Mouse (Mus musculus) gastrocnemius, adult 2 months (tissue): ENCODE results near the gene Rpl27a. TPM values are rescaled to one million over a fixed set of nuclear protein-coding genes. Genes with fewer than 3 reads are reported as not detected.

ENCODE experiments used
- DNase-seq: peaks from one replicate; pipeline ENCODE4 v3.0.0; 2022
- H3K27ac ChIP-seq: fragments of 200-600 bp; 2 replicates; pipeline ENCODE4 v1.8.1; 2022; ENCODE audit warnings: mild to moderate bottlenecking
- H3K4me3 ChIP-seq: fragments of 200-600 bp; 2 replicates; pipeline ENCODE4 v1.8.1; 2022; ENCODE audit warnings: mild to moderate bottlenecking, moderate library complexity
- CTCF ChIP-seq: fragments of 200-600 bp; IDR thresholded peaks from 2 replicates; pipeline ENCODE4 v1.8.1; 2022; ENCODE audit warnings: antibody characterized with exemption, mild to moderate bottlenecking, moderate library complexity
- intact Hi-C: fragments of 180-260 bp; cut with DNase I; formaldehyde crosslinking; loops from one replicate; pipeline ENCODE4 v1.15.1; 2025
- total RNA-seq, 2 experiments: library from RNA; stranded (reverse); gene quantifications; 2 replicates each; pipeline ENCODE4 v1.2.3; 2021

The Rpl27a gene
- total RNA-seq, 2 experiments from 2014 or later, result 78.8 to 109 TPM

- peak; percentile 75 for DNase-seq
- Histone ChIP-seq H3K4me3 (no peak overlapping the region), H3K27ac (peak overlapping the region; percentile 69)
- peak; percentile 87 for TF ChIP-seq CTCF
- intact Hi-C loops, result loop anchor here (1.0 to 10.0 kb wide), 4 partner anchors 90 to 366 kb away; partner anchors contain the start of genes Akip1 and St5
Observed at GRCm38 (mm10) chr7:109528356-109528755, 9.4 kb downstream of the Rpl27a start.

DNA sequence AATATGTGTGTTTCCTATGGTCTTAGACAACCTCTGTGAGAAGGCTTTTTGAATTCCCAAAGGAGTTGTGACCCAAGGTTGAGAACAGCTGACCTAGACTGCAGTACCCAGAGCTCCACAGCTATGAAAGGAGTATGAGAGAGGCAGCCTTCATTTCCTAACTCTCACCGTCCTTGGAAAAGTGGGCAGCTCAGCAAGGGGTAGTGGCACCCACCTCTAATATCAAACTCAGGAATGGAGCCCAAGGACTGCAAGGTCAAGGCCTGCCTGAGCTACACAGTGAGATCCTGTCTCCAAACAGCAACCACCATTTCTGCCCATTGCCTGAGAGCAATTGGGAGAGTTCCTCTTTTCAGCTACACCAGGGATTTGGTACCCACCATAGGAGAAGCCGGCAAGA is 10.8 kb downstream of the Rpl27a start:
- intact Hi-C loops, result loop anchor here (5.0 to 10.0 kb wide), 2 partner anchors 173 to 365 kb away; partner anchors contain the start of genes Akip1 and St5

DNA sequence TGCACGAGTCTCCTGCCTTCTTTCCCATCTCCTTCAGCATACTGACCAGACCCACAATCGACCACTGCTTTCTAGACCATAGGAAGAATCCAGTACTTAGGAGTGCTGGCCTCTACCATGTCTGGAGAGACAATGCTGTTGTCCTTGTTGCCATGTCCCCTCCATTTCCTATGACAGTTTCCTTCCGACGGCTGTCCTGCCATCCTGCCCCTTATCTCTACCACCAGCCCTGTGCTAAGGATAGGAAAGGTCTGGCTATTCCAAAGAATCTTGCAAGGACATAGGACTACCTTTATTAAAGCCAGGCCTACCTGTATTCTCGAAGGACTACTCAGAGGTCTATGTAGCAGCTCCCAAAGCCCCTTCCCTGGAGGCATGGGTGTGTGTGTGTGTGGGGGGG is 12.6 kb downstream of the Rpl27a start:
- DNase-seq, result no peak
- TF ChIP-seq CTCF, result no peak
- Histone ChIP-seq H3K27ac (peak overlapping the region; percentile 8; the same call in 1 of the 2 replicates), H3K4me3 (no peak overlapping the region)
- intact Hi-C loops, result no loop called here

More for the DNA sequence above, 10.8 kb downstream of the Rpl27a start:
- TF ChIP-seq CTCF, result no peak
- DNase-seq, result no peak
- Histone ChIP-seq H3K27ac (no peak overlapping the region), H3K4me3 (no peak overlapping the region)

DNA sequence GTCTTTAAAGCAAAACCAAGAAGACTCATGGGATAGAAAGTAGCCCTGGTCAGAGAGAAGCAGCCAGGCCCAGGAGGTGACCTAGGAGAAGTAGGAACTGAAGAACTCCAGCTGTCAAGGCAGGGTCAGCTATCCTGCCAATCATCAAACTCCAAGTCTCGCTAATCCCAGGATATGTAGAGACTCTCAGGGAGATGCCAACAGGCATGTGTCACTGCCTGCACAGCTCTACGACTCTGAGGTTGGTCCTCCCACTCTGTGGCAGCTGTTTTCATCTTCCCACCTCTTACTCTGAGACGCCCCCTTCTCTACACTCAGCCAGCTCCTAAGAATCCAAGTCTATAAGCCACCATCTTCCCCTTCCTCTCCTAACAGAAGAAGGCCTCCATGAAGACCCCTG is 13.7 kb downstream of the Rpl27a start:
- H3K27ac ChIP-seq, result peak overlapping the region; percentile 43; the same call in 1 of the 2 replicates
- no peak for TF ChIP-seq CTCF
- intact Hi-C loops, result loop anchor here (1.0 kb wide), 1 partner anchor 86 kb away; no protein-coding TSS in a partner anchor

DNA sequence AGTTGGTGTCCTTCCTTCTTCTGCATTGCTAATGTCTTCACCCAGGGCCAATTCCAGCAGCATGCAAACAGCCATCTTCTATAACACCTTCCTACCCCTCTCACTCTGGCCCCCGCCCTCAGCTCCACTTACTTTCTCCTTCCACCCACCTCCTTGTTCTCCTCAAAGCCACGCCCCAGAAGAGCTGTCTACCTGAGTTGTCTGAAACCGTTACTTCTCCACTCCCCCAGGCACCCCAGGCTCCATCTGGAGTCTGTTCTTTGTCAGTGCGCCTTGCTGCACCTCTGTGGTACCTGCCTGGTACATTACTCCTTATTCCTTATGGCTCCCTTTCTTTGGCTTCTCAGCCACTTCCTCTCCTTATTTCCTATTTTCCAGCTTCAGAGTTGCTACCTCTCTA is 14.2 kb downstream of the Rpl27a start:
- H3K27ac ChIP-seq, result peak overlapping the region; percentile 43; the same call in 1 of the 2 replicates
- intact Hi-C loops, result no loop called here
- TF ChIP-seq CTCF, result no peak
- no peak overlapping the region for H3K4me3 ChIP-seq
- no peak for DNase-seq

More for the DNA sequence above, 13.7 kb downstream of the Rpl27a start:
- H3K4me3 ChIP-seq, result no peak overlapping the region
- no peak for DNase-seq

DNA sequence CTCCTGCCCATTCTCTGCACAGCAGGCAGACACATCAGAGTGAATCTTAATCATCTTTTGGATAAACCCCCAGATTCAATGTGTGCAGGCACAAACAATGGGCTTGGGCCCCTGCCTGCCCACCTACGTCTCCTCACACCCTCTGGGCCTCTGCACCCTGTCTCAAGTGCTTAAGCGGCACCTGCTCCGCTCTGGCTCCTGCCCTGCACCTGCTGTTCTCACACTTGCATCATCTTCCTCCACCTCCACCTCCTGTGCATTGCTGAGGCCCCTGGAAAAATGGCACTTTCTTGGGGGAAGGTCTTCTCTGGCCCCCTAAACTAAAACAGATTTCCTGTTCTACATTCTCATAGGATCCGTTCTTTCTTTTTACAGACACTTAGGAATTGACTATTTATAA is 14.9 kb downstream of the Rpl27a start:
- no peak for TF ChIP-seq CTCF
- Histone ChIP-seq H3K4me3 (no peak overlapping the region), H3K27ac (peak overlapping the region; percentile 82)
- DNase-seq, result no peak
- intact Hi-C loops, result no loop called here

- Histone ChIP-seq H3K27ac (peak overlapping the region; percentile 82), H3K4me3 (no peak overlapping the region)
- TF ChIP-seq CTCF, result no peak
- intact Hi-C loops, result no loop called here
- DNase-seq, result no peak
Observed at GRCm38 (mm10) chr7:109534921-109535320, 16.0 kb downstream of the Rpl27a start.

- intact Hi-C loops, result no loop called here
- peak overlapping the region; percentile 82 for H3K27ac ChIP-seq
- DNase-seq, result peak; percentile 88
- TF ChIP-seq CTCF, result 0 out of 2 replicates have a peak, but pooled peaks have one; percentile 6
- H3K4me3 ChIP-seq, result no peak overlapping the region; the same call in 1 of the 2 replicates
Observed at GRCm38 (mm10) chr7:109536451-109536946, 17.6 kb downstream of the Rpl27a start.

DNA sequence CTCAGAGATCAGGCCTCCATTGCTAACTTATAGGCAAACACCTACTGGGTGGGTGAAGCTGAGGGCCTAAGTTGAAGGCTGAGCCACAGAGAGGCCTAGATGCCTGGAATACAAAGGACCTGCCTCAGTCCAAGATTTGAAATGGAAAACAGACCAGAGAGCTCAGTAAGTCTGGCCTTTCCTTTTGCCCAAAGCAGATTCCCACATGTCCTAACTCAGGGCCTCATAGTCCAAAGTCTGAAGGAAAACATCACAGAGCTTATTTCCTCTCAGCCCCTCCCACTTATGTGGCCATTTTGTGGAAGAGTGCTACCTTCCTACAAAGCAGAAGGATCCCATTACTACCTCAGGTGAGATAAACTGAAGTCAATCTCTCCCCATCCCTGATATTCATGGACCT is 22.0 kb downstream of the Rpl27a start:
- no peak for TF ChIP-seq CTCF
- intact Hi-C loops, result no loop called here
- peak overlapping the region; percentile 78 for H3K27ac ChIP-seq
- no peak for DNase-seq
- H3K4me3 ChIP-seq, result no peak overlapping the region

DNA sequence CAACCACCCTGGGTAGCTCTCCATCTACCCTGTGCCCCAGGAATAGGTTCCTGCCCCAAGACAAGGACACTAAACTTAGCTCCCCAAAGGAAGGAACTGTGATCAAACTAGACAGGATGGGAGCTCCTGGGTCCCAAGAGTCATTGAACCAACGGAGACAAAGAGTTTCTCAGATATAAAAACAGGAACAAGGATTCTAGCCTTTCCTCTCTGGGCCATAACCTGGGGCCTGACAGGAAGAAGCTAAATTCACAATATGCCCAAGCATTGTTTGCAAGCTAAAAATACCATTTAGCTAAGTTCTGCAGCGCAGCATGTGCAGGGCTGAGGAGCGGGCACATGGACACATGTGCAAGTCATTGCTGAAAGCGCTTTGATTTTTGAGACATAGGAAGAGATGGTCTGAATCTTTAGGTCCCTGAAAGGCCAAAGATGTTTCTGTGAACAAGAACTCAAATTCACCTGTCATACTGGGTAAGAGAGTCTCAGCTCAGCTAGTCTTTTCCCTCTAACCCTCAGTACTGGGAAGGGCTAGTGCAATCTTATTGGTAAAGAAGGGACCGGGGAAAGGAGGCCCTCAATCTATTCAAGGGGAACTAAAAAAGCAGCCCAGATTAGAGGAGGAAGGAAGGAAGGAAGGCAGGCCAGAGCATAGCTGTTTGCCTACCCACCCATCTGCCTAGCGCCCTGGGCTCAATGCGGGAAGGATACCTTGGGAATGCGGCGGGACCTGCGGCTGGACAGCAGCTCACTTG is 22.8 kb downstream of the Rpl27a start:
- intact Hi-C loops, result no loop called here
- DNase-seq, result no peak
- H3K4me3 ChIP-seq, result peak overlapping the region; percentile 4; the same call in 1 of the 2 replicates
- peak overlapping the region; percentile 78 for H3K27ac ChIP-seq
- TF ChIP-seq CTCF, result no peak

DNA sequence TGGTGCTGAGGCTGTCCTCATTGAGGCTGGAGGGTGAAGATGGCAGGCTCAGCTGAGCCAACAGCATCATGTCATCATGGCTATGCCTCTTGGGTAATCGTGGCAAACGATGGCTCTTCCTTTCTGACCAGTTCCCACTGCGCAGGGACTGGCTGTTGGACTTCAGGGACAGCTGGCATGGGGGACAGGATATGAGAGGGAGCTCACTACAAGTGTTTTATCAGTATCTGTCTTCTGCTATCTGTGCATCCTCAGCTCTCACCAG is 23.3 kb downstream of the Rpl27a start:
- no peak for TF ChIP-seq CTCF
- peak overlapping the region; percentile 78 for H3K27ac ChIP-seq
- intact Hi-C loops, result no loop called here
- peak overlapping the region; percentile 4; the same call in 1 of the 2 replicates for H3K4me3 ChIP-seq
- DNase-seq, result no peak

- intact Hi-C loops, result no loop called here
- no peak for DNase-seq
- no peak for TF ChIP-seq CTCF
- Histone ChIP-seq H3K4me3 (peak overlapping the region; percentile 8; the same call in 1 of the 2 replicates), H3K27ac (peak overlapping the region; percentile 79)
Observed at GRCm38 (mm10) chr7:109544792-109545191, 25.8 kb downstream of the Rpl27a start.

DNA sequence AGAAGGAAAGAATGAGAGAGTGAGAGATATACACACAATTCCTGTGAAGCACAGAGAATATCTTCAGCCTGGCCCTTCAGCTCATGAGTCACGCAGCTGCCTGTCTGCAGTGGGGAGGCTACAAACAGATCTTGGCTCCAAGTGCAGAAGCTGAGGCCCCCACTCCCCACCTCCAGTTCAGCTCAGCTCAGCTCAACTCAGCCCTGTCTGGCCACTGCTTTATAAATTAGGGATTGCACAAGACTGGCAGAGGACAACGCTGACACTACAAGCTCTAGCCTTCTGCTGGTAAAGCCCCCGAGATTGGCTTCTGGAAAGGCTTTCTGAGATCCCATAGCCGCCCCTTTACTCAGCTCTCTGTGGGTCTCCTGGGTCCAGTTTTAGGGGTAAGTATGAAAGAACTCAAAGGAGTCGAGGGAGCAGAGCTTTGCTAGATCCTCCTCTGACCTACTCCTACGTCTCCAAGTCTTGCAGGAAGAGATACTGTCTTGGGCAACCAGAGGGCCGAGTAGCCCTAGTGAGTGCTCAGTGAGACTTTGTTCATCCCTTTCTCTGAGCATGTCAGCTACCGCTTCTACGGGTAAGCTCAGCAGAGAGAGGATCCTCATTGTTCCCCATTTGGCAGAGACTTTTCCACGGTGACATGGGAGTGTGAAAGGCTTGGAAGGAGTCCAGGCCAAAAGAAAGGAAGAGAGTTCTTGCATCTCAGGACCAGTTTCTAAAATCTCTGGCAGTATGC is 26.5 kb downstream of the Rpl27a start:
- peak overlapping the region; percentile 79 for H3K27ac ChIP-seq
- DNase-seq, result peak; percentile 60
- no peak overlapping the region; the same call in 1 of the 2 replicates for H3K4me3 ChIP-seq
- no peak for TF ChIP-seq CTCF
- intact Hi-C loops, result no loop called here
